Mouse (Mus musculus): Measurements from ENCODE around the gene Casc3.
A peak's percentile ranks its signal among the peaks of the same experiment; 100 is the strongest.

Gene Casc3

DNA sequence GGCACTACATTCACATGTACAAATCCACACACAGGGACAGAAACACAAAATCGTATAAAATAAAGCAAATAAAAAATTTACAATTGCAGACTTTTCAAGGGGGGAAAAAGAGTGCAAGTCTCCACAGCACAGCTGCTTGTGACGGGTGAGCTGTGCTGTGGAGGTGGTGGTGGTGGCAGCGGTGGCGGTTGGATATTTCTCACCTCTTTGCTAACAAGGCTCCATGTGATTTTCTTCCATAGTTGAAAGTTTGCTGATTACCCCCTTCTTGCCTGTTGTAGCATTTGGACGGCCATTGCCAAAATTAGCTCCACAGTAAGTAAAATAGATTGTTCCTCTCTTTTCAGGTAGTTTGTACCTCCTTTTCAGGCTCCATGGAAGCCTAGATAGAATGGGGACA lies at the start of gene Casc3:
Gene Casc3 (plus strand): TSS at position 301 of the 400 bp plus-strand sequence.
- DNase-seq, result no peak

DNA sequence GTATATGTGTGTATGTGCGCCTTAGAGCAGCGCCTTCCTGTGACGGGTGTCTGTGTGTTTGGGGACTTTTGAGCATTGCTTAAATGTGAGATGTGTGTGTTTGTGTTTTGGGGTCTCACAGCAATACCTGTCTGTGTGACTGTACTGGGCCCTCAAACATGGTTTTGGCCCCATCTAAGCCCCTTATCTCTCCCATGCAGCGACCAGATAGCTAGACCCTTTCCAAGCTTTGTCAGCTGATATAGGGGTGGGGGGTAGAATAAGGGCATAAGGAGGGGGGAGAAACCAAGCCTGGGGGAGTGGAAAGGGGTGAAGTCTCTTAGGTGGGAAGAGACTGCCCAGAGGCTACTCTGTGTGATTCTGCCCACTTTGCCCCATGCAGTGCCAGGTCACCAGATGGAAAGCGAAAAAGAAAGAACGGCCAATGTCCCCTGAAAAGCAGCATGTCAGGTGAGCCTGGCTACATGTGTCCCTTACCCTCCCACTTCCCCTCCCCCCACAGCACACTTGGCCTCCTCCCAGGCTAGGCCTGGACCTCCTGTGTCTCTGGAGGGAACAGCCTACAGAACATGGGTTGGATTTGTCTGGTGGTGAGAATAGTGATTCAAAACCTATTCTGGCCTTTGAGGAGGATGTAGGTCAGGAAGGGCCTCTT lies 48.9 kb upstream of the Casc3 start:
- DNase-seq, result no peak

DNA sequence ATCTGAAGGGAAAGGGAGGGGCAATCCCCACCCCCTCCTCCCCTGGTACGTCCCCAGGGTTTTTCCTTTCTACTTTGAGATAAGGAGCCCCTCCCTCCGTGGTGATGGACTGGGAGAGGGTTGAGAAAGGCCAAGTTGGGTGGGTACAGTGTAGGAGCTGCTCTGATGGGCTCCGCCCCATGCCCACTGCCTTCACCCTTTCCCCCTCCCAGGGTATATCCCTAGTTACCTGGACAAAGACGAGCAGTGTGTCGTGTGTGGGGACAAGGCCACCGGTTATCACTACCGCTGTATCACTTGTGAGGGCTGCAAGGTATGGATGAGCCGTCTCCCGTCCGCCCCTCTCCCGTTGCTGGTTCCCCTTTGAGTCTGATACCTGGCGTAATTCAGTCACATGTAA lies 48.0 kb upstream of the Casc3 start:
- no peak for DNase-seq

DNA sequence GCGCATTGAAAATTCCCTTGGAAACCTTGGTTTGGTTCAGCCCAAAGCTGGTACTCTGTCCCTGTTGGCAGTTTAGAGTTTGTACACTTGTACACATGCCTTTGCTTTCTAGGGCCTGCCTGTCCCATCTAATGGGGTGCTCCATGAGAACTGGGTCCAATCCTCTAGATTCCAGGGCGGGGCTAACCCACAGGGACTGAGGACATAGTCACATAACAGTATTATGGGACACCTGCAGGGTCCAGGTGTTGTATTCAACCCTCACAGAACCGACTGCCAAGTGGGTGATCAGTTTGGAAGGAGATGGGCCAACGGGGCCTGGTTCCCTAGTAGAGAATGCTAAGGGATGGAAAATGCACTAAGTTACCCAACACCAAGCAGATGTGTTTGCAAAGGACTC lies 42.8 kb upstream of the Casc3 start:
- DNase-seq, result no peak

DNA sequence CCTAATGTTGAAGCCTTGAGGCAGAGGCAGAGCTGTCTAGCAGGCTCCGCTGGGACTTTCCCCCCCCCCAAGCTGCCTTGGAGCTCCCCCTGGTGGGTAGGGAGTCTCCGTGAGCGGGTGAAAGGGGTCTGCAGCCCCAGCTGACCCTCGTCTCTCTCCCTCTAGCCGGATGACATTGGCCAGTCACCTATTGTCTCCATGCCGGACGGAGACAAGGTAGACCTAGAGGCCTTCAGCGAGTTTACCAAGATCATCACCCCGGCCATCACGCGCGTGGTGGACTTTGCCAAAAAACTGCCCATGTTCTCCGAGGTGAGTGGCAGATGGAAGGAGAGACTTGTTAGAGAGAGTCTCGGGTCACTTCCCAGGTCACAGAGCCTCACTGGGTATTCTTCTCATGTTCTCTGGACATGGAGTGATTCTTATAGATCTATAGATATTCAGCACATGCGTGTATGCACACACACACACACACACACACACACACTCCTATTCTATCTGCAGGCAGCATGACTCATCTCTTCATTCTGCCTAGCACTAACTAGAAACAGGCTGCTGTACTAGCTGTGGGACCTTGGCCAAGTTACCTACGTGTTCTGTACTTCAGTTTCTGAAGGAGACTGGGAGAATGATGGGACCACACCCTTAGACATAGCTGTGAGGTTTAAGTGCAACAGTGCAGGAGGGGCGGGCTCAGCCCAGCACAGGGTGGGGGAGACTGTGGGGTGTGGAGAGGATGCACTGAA lies 41.8 kb upstream of the Casc3 start:
- DNase-seq, result no peak

DNA sequence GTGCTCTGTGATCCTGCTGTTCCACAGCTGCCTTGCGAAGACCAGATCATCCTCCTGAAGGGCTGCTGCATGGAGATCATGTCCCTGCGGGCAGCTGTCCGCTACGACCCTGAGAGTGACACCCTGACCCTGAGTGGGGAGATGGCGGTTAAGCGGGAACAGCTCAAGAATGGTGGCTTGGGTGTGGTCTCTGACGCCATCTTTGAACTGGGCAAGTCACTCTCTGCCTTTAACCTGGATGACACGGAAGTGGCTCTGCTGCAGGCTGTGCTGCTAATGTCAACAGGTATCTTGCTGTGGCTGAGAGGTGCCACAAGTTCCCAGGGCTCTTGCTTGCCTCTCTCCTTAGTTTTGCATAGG lies 41.2 kb upstream of the Casc3 start:
- DNase-seq, result no peak

DNA sequence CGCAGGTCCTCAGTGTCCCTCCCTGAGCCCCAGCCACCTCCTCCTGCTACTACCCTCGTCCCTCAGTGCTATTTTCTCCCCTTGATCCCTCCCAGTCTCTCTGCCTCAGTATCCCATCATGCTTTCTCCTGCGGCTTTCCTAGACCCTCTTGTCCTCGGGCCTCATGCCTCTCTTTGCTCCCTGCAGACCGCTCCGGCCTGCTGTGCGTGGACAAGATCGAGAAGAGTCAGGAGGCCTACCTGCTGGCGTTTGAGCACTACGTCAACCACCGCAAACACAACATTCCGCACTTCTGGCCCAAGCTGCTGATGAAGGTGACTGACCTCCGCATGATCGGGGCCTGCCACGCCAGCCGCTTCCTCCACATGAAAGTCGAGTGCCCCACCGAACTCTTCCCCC lies 40.6 kb upstream of the Casc3 start:
- DNase-seq, result no peak

DNA sequence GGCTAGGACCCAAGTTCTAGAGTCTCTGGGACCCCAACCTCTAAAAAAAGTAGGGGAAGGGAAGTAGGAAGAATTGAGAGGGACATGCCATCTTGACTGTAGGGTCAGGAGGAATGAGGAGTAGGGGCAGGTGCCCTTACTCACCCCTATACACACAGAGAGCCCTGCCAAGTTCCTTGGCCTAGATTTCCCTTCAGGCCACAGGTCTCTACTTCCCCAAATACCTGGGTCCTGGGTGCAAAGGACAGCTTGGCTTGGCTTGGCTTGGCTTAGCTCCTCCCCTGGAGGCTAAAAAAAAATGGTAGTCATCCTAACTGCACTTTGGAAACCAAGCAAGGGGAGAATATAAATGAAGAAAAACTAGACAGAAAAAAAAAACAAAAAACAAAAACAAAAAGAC lies 40.0 kb upstream of the Casc3 start:
- no peak for DNase-seq

DNA sequence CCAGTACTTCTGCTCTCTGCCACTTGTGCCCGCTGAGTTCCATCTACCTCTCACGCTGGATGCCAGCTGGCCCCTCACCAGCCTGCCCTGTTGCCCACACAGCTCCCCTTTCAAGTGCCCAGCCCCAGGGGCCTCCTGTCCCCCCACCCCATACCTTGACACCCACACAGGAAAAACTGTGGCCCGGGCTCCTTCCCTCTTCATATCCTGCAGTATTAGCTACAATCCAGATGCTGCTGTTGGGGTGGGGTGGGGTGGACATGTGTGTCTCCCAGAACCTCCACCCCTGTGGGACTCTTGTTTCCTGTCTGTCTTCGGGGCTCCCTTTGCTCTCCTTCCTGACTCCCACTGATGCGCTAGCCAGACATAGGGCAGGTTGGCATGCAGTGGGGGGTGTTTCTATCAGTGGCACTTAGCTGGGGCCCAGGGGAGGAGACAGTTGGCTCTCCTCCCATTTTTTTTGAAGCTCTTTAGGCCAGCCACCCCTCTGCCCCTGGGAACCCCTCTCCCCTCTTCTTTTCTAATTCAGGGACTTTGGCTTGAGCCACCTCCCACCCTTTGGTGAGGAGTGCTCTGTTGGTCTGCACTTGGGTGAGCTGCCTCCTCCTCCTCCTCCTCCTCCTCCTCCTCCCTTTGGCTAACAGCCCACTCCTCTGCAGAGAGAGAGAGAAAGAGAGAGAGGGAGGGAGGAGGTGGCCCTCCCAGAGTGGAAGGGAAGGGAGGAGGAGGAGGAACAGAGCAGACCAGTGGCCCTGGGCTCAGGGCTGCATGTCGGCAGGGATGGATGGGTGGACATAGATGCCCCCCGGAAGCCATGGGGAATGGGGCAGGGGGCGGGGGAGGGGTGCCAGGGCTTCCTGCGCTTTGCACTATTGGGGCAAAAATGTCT lies 39.0 kb upstream of the Casc3 start:
- no peak for DNase-seq

DNA sequence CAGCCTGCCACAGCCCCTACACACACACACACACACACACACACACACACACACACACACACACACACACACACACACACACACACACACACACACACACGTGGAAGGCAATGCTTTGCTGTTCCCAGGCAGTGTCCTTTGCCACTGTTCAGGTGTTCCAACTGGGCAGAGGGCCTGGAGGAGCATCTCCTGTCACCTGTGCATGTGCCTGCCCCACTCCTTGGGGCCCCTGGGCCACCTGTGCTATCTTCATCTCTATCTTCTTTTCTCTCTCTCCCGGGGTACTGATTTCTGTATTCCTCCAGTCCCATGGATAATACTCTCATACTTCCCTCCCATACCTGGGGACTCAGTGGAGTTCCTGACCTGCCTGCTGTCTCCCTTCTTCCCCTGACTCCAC lies 38.4 kb upstream of the Casc3 start:
- DNase-seq, result no peak

DNA sequence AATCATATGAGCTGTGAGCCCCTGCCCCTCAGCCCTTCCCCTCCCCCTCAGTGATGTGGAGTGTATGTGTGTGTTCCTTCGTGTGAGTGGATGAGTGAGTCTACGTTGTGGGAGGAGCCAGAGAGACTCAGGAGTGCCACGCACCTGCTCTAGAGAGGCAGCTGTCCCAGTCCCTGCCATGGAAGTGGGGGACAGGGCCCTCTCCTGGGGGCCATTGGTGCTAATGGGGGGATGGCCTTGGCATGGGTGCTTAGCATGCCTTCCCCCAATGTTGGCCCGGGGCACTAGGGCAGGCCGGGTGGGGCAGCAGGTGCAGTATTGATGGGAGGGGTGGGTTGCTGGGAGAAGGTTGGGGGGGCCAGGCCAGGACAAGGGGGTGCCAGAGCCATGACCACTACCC lies 37.9 kb upstream of the Casc3 start:
- DNase-seq, result no peak

DNA sequence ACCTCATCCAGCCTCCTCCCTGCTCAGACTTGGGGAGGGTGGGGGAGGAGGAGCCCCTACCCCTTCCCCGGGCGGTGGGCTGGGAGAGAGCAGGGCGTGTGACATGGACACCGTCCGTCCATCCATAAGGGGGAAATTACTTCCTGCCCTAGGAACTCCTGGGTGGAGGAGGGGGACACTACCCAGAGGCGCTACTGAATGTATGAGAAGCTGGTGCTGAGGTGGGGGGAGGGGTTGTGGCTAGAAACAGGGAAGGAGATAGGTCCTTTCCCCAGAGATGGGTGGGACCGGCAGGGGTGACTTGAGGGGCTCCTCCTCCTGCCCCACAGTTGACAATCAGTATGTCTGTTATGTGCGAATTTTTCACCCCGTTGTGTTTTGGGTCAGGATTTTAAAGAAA lies 37.4 kb upstream of the Casc3 start:
- peak; percentile 69 for DNase-seq

DNA sequence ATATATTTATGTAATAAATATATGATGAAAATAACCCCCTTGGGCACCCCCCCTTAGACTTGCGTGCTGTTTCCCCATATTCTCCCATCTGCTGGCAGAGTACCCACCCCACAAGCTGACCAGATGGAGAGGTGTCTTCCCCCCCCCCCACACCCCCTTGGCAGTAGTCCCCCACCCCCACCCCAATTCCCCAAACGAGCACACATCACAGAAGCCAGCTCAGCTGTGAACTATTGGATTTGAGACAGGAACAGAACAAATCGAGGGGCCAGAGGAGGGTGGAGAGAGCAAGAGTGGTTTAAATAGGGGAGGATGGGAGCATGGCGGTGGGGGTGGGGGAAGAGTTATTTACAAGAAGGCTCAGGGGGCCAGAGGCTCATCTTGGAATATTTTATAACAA lies 37.0 kb upstream of the Casc3 start:
- DNase-seq, result no peak

DNA sequence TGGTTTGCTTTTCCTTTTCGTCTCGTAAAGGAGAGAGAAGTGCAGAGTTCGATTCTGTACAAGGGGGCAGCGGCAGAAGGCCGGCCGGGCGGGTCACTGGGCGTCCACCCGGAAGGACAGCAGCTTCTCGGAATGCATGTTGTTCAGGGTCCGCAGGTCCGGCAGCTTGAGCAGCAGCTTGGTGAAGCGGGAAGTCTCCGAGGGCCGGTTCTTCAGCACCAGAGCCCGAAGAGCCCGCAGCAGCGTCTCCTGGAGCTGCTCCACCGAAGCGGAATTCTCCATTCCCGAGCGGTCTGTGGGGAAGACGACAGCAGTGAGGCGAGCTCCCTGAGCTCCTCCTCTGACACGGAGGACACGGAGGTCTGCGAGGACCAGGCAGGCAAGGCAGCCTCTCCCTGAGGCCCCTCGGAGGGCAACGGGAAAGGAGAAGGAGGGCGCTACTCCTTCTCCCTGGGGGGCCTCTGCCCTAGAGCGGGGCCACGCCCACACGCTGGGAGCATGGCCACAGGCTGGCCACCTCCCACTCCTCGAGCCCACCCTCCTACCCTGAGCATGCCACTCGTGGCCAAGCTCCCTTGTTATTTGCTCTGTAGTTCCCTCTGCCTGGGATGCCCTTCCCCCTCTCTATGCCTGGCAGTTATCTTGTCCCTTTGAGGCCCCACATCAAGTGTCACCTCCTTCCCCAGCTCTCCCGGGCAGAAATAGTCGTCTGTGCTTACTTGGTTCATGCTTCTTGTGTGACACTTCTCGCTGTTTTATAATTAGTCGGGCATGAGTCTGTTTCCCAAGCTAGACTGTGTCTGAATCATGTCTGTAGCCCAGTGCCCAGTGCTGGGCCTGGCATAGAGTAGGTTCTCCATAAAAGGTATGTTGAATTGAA lies 36.3 kb upstream of the Casc3 start:
- peak; percentile 39 for DNase-seq

DNA sequence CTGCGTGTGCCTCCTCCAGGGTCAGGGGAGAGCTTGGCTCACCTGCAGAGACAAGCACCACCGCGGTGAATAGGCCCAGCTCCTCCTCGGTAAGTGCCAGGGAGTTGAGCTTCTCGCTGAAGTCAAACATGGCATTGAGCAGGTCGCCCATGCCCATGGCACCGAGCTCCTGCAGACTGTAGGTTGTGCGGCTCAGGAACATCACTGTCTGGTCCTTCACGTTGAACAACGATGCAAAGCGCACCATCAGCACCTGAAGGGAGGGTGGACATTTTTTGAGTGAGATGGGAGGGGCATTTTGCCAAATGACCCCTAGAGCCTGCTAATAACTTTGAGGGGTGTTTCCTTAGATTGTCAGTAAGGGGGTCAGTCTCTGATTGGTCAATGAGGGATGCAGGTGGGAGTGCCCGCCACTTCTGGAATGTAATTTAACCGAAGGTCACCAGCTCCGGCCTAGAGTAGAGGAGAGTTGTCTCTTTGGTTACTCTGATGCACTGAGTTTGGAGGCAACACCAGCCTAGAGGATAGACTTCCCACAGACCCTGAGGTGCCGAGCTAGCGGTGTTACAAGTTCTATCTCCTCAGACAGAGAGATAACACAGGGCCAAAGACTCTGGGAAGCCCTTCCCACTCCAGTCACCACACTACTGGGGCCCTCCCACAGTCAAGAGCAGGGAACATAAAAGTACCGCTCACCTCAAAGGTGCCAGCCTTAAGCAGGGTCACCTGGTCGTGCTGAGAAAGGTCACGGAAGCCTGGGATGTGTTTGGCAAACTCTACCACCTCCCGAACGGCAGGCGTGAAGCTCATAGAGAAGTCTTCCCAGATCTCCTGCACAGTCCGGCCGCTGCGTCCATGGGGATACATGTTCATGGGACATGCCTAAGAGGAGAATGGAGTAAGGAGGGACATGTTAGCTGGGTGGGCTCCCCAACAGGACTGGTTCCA lies 35.4 kb upstream of the Casc3 start:
- DNase-seq, result no peak

DNA sequence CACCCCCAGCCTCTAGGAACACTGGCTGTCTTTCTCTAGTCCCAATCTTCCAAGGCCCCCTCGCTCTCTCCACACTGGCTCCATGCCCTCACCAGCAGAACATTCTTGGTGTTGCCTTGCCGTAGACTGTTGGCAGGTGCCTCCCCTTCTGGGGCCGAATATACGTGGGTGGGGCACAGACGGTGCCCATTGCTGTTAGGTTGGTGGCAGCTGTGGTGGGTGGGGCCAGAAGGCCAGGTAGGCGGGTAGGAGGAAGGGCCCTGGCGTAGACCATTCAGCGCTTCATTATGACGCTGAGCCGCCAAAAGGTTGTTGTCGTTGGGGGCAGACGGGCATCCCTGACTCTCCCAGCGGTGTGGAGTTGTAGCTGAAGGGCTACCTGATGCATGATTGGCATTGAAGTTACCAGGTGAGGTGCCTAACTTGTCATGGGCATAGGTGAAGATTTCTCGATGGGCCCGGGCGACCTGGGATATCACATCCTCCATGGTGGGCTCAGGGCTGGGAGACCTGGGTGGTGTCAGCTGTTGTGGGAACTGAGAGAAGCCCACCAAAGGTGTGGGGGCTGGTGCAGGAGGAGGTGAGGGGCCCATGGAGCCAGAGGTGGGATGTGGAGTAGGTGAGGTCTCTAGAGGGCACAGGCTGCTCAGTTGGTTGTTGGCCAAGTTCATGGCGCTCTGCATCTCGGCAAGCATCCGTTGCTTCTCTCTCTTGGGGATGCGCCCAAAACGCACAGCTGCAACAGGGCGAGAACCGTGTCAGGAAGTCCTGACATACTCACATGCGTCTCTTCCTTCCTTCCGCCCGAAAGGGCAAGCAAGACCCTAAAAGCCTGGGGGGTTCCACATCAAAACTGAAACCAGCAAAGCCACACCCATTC lies 34.4 kb upstream of the Casc3 start:
- no peak for DNase-seq

DNA sequence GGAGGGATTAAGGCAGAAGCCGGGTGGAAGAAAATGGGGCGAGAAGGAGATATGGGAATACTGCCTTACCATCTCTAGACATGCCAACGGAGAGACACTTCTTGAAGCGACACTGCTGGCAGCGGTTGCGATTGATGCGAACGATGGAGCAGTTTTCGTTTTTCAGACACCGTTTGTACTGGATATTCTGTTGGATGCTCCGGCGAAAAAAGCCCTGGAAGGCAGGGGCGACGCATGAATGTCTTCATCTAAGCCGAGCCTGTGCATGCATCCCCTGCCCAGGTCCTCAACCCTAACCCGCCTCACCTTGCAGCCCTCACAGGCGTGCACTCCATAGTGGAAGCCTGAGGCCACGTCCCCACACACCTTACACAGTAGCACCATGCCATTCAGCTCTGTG lies 33.6 kb upstream of the Casc3 start:
- DNase-seq, result no peak

DNA sequence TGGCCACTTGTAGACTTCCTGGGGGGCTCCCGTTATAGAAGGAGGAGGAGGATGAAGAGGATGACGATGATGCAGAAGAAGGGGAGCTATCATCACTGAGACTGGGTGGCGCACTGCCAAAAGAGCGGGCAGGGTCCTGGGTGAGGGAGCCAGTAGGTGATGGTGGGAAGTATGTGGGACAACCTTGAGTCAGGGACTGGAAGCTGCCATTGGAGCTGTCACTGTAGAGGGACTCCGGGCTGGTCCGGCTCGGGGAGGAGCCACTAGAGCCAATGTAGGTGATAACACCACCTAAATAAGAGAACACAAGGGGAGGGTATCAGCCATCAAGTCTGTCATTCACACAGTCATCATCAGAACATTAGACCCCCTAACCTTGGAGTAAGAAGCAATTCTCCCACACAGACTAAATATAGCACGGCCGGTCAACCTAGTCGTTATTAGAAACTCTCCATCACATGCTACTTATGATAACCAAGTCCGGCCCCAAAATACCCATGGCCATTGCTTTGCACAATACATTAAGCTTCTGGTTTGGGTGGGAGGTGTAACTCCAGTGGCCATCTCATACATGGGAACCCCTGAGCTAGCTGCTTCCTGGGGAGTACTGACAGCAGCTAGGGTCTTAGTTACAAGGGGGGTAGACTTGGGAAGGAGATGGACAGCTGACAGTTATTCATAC lies 32.7 kb upstream of the Casc3 start:
- no peak for DNase-seq

DNA sequence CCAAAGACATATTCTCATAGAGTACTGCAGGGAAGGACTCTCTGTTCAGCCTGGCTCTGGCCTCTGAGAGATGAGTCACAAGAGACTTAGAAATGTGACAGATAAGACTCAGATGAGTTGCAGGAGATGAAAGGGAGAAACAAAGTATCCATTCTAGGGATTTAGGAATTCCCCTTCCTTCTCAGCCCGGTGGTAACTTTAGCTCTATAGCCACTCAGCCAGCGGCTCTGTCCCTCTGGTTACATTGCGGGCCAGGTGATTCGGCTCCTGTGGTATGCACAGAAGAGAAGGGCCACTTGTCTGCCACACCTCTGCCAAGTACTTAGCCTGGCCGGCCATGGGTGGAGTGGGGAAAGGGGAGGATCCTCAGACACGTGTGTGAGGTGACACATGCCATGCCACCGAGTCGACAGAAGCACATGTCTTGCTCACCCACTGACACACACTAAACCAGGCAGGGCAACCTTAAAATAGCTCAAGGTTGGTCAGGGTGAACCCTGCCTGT lies 32.0 kb upstream of the Casc3 start:
- DNase-seq, result no peak

Measured in embryo, embryonic 11 days (tissue).